Mouse (Mus musculus) CH12.LX (cell line): ENCODE results near the gene Zfp384. TPM values are rescaled to one million over a fixed set of nuclear protein-coding genes. Genes with fewer than 3 reads are reported as not detected.

Source experiments
- DNase-seq: peaks from one replicate; pipeline ENCODE4 v3.0.0-alpha.2; 2013; ENCODE audit errors: extremely low read depth
- H3K27ac ChIP-seq: 2 replicates; pipeline ENCODE4 v1.5.1; 2012; ENCODE audit warnings: low read depth, mild to moderate bottlenecking, control low read depth, moderate library complexity; ENCODE audit not compliant: insufficient read depth
- H3K27me3 ChIP-seq: replicated peaks from 2 replicates; pipeline ENCODE3; 2012; ENCODE audit warnings: inconsistent platforms
- H3K36me3 ChIP-seq, 2 experiments: replicated peaks in 1 of 2; 2 replicates each; pipeline versions ENCODE3 to v1.6.1; 2012; ENCODE audit warnings: inconsistent platforms in 1 of 2, low read length in 1 of 2, mild to moderate bottlenecking in 1 of 2, mixed read lengths in 1 of 2, moderate library complexity in 1 of 2; ENCODE audit not compliant: control insufficient read depth in 1 of 2, insufficient read depth in 1 of 2
- H3K4me1 ChIP-seq, 2 experiments: 2 replicates each; pipeline ENCODE4 v1.6.1; 2012; ENCODE audit warnings: inconsistent platforms in 1 of 2, moderate library complexity in 1 of 2; ENCODE audit not compliant: insufficient read depth in 2 of 2, control insufficient read depth in 1 of 2
- H3K4me2 ChIP-seq: 2 replicates; pipeline ENCODE4 v1.6.1; 2012; ENCODE audit warnings: low read depth, mild to moderate bottlenecking, control low read depth; ENCODE audit not compliant: poor library complexity, insufficient read depth, severe bottlenecking
- H3K4me3 ChIP-seq, 3 experiments: fragments of 150-350 bp in 1 of 3; sonication (generic) in 1 of 3; replicated peaks in 1 of 3; 2 replicates each; pipeline versions ENCODE3 to v1.5.1; 2011 to 2012; ENCODE audit warnings: low read depth in 2 of 3, low read length in 2 of 3, mild to moderate bottlenecking in 2 of 3, moderate library complexity in 2 of 3, control low read depth in 1 of 3, improper control_type of control experiment in 1 of 3, inconsistent platforms in 1 of 3, mixed read lengths in 1 of 3; ENCODE audit not compliant: poor library complexity in 1 of 3
- H3K79me2 ChIP-seq: replicated peaks from 2 replicates; pipeline ENCODE4 v1.6.1; 2012; ENCODE audit warnings: mild to moderate bottlenecking, moderate library complexity; ENCODE audit not compliant: control insufficient read depth, poor library complexity, insufficient read depth, severe bottlenecking; ENCODE audit errors: extremely low read depth
- H3K9ac ChIP-seq: 2 replicates; pipeline ENCODE4 v1.6.1; 2012; ENCODE audit warnings: low read depth, mild to moderate bottlenecking, control low read depth, moderate library complexity; ENCODE audit not compliant: insufficient read depth
- H3K9me3 ChIP-seq: replicated peaks from 2 replicates; pipeline ENCODE3; 2012; ENCODE audit warnings: low read length, inconsistent platforms, mixed read lengths
- BHLHE40 ChIP-seq: IDR thresholded peaks from 2 replicates; pipeline ENCODE4 v1.6.1; 2011; ENCODE audit warnings: mild to moderate bottlenecking, low read depth, low read length, improper control_type of control experiment
- CTCF ChIP-seq, 2 experiments: IDR thresholded peaks in 1 of 2; conservative IDR thresholded peaks in 1 of 2; 2 replicates each; pipeline ENCODE4 v1.5.1; 2011 to 2012; ENCODE audit warnings: low read depth in 2 of 2, low read length in 2 of 2, improper control_type of control experiment in 1 of 2, inconsistent platforms in 1 of 2, mild to moderate bottlenecking in 1 of 2, moderate library complexity in 1 of 2
- EP300 ChIP-seq: IDR thresholded peaks from 2 replicates; pipeline ENCODE4 v1.6.1; 2011; ENCODE audit warnings: low read length, improper control_type of control experiment
- JUN ChIP-seq: IDR thresholded peaks from 2 replicates; pipeline ENCODE4 v1.6.1; 2011; ENCODE audit warnings: low read depth, mild to moderate bottlenecking, low read length, improper control_type of control experiment, moderate library complexity; ENCODE audit not compliant: insufficient read depth
- MAFK ChIP-seq: IDR thresholded peaks from 2 replicates; pipeline ENCODE4 v1.6.1; 2011; ENCODE audit warnings: low read length, improper control_type of control experiment; ENCODE audit not compliant: insufficient replicate concordance
- MAX ChIP-seq: IDR thresholded peaks from 2 replicates; pipeline ENCODE4 v1.6.1; 2011; ENCODE audit warnings: low read length, improper control_type of control experiment
- MAZ ChIP-seq: IDR thresholded peaks from 2 replicates; pipeline ENCODE4 v1.6.1; 2012; ENCODE audit warnings: low read depth, mild to moderate bottlenecking, inconsistent platforms, low read length, improper control_type of control experiment, moderate library complexity
- MEF2A ChIP-seq: IDR thresholded peaks from 2 replicates; pipeline ENCODE4 v1.6.1; 2014; ENCODE audit warnings: low read depth, mild to moderate bottlenecking, inconsistent platforms, low read length, improper control_type of control experiment, borderline replicate concordance
- MXI1 ChIP-seq: IDR thresholded peaks from 2 replicates; pipeline ENCODE4 v1.6.1; 2011; ENCODE audit warnings: mild to moderate bottlenecking, low read depth, low read length, improper control_type of control experiment
- MYC ChIP-seq: IDR thresholded peaks from 2 replicates; pipeline ENCODE4 v1.6.1; 2011; ENCODE audit warnings: low read depth, mild to moderate bottlenecking, improper control_type of control experiment, low read length
- NELFE ChIP-seq: IDR thresholded peaks from 2 replicates; pipeline ENCODE4 v1.6.1; 2011; ENCODE audit warnings: low read depth, low read length, improper control_type of control experiment
- NRF1 ChIP-seq: IDR thresholded peaks from 2 replicates; pipeline ENCODE4 v1.6.1; 2014; ENCODE audit warnings: low read depth, mild to moderate bottlenecking, inconsistent platforms, low read length, improper control_type of control experiment, moderate library complexity
- POLR2A ChIP-seq: IDR thresholded peaks from 2 replicates; pipeline ENCODE4 v1.6.1; 2011; ENCODE audit warnings: low read depth, mild to moderate bottlenecking, improper control_type of control experiment, low read length
- POLR2AphosphoS2 ChIP-seq: IDR thresholded peaks from 2 replicates; pipeline ENCODE4 v1.6.1; 2011; ENCODE audit warnings: low read depth, low read length, improper control_type of control experiment
- RAD21 ChIP-seq: IDR thresholded peaks from 2 replicates; pipeline ENCODE4 v1.6.1; 2011; ENCODE audit warnings: low read depth, mild to moderate bottlenecking, low read length, improper control_type of control experiment, moderate library complexity
- RCOR1 ChIP-seq: conservative IDR thresholded peaks from 2 replicates; pipeline ENCODE4 v1.6.1; 2012; ENCODE audit warnings: low read depth, mild to moderate bottlenecking, inconsistent platforms, low read length, improper control_type of control experiment
- SMC3 ChIP-seq: IDR thresholded peaks from 2 replicates; pipeline ENCODE4 v1.6.1; 2011; ENCODE audit warnings: low read depth, low read length, improper control_type of control experiment
- TBP ChIP-seq: conservative IDR thresholded peaks from 2 replicates; pipeline ENCODE4 v1.6.1; 2011; ENCODE audit warnings: low read depth, low read length, improper control_type of control experiment
- TCF12 ChIP-seq: IDR thresholded peaks from 2 replicates; pipeline ENCODE4 v1.6.1; 2014; ENCODE audit warnings: low read depth, mild to moderate bottlenecking, inconsistent platforms, low read length, improper control_type of control experiment
- USF1 ChIP-seq: IDR thresholded peaks from 2 replicates; pipeline ENCODE4 v1.6.1; 2014; ENCODE audit warnings: low read depth, mild to moderate bottlenecking, inconsistent platforms, low read length, improper control_type of control experiment
- USF2 ChIP-seq: conservative IDR thresholded peaks from 2 replicates; pipeline ENCODE4 v1.6.1; 2011; ENCODE audit warnings: low read depth, low read length, improper control_type of control experiment
- ZNF384 ChIP-seq: IDR thresholded peaks from 2 replicates; pipeline ENCODE4 v1.6.1; 2012; ENCODE audit warnings: low read depth, low read length, improper control_type of control experiment, inconsistent platforms
- dilution Hi-C: fragments of 300-500 bp; cut with MboI; formaldehyde crosslinking; loops from 2 replicates; pipeline ENCODE4 v1.14.3; 2020; ENCODE audit warnings: low sequenced_read_pairs; ENCODE audit not compliant: extremely low pct_unique_long_range_greater_than_20kb, extremely low pct_ligation_motif_present
- in situ Hi-C: fragments of 300-500 bp; cut with MboI; formaldehyde crosslinking; loops from 3 replicates; pipeline ENCODE4 v1.14.3; 2019; ENCODE audit warnings: low sequenced_read_pairs, low pct_ligation_motif_present, low pct_unique_long_range_greater_than_20kb, mixed read lengths
- polyA plus RNA-seq: library from polyadenylated mRNA; unstranded; fragments of >175 nt; gene quantifications from 2 replicates; pipeline ENCODE4 v1.2.1, GENCODE M21; 2012; ENCODE audit warnings: low read depth; ENCODE audit not compliant: insufficient read length
- total RNA-seq, 2 experiments: library from RNA; depleted of rRNA; stranded (reverse); fragments of 300-350 nt in 1 of 2; fragments of >200 nt in 1 of 2; gene quantifications; 2 replicates each; pipeline ENCODE4 v1.2.3; 2012 to 2014

Zfp384 gene
- total and polyA plus RNA-seq, 3 experiments: 14.0 to 34.4 (median 17.0) TPM

DNA sequence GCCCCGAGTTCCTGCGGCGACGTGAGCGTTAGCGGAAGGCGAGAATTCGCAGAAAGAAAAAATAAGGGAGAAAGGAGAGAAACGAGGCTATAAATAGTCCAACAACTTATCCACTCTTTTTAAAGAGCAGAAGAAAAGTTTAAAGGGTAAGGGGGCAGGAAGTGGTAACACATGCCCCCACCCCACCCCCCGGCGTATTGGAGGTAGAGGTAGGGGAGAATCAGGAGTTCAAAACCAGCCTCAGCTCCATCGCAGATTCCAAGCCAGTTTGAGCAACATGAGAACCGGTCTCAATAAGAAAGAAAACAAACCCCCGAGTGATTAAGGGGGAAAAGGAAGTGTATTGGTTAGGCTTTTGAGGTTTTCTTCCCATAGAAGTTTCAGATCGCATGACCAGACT is 43.2 kb upstream of the Zfp384 start:
- in situ Hi-C loops: no loop called here
- Histone ChIP-seq H3K36me3 (peaks cover 15 to 46% of the 10 kb centered on the region in 2 experiments), H3K4me2 (peak overlapping the region; percentile 99), H3K79me2 (peaks cover 26% of the 10 kb centered on the region), H3K9ac (peak overlapping the region; percentile 99), H3K4me1 (peaks cover 2 to 28% of the 10 kb centered on the region in 2 experiments; a peak in 3 of 4 replicates), H3K9me3 (peaks cover 8% of the 10 kb centered on the region), H3K27me3 (no peaks in the 10 kb centered on the region), H3K27ac (peak overlapping the region; percentile 72; the same call in 1 of the 2 replicates), H3K4me3 (peak overlapping the region; percentile 84 to 93 (median 86))
- dilution Hi-C loops: no loop called here
- DNase-seq: peak; percentile 29
- no peak for TF ChIP-seq MAX
- TF ChIP-seq NELFE: no peak
- no peak for TF ChIP-seq MAZ
- TF ChIP-seq POLR2AphosphoS2: no peak
- TF ChIP-seq RCOR1: no peak
- TF ChIP-seq TBP: no peak
- TF ChIP-seq TCF12: no peak
- TF ChIP-seq POLR2A: no peak

DNA sequence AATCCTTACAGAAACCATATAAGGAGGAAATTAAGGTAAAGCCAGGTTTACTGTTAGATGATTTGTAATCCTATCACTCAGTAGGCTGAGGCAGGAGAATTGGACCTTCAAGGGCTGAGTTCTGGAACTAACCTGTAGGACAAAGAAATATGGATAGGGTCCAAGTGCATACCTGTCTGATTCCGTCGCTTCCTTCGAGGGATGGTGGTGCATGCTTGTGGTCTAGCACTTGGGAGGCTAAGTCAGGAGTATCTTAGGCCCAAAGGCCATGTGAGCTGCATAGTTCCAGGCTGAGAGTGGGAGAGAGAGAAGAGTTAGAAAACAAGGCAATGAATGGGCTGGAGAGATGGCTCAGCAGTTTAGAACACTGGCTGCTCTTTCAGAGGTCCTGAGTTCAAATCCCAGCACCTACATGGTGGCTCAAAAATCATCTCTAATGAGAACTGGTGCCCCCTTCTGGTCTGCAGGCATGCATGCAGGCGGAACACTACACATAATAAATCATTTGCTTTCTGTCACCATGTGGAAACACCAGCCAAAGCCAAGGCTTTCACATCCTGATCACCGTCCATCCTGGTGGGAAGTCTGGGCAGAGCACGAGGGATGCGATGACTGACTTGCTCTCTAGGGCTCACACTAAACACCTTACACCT is 42.4 kb upstream of the Zfp384 start:
- Histone ChIP-seq H3K9me3 (peaks cover 8% of the 10 kb centered on the region), H3K27ac (no peak overlapping the region), H3K79me2 (peaks cover 26% of the 10 kb centered on the region), H3K4me1 (peaks cover 2 to 28% of the 10 kb centered on the region in 2 experiments; a peak in 3 of 4 replicates), H3K27me3 (no peaks in the 10 kb centered on the region), H3K36me3 (peaks cover 7 to 38% of the 10 kb centered on the region in 2 experiments), H3K4me2 (peak overlapping the region; percentile 99), H3K4me3 (peak overlapping the region; percentile 84 to 93 (median 86)), H3K9ac (peak overlapping the region; percentile 99)
- DNase-seq: peak; percentile 46
- in situ Hi-C loops (no loop called here), dilution Hi-C loops (no loop called here)
- no peak for TF ChIP-seq JUN
- no peak for TF ChIP-seq NRF1
- 0 out of 2 replicates have a peak, but pooled peaks have one; percentile 18 for TF ChIP-seq SMC3
- TF ChIP-seq NELFE: peak; percentile 24; the same call in 1 of the 2 replicates
- TF ChIP-seq BHLHE40: no peak
- TF ChIP-seq MEF2A: no peak
- TF ChIP-seq CTCF (conservative IDR thresholded peaks at IDR 0.05 in 1 of 2, IDR thresholded peaks at IDR 0.05 in 1 of 2; ENCODE audit: low read depth in 2 of 2, low read length in 2 of 2): peak; percentile 33 to 58; a peak in 3 of 4 replicates
- TF ChIP-seq RAD21: peak; percentile 5
- TF ChIP-seq USF2: no peak
- TF ChIP-seq MAX: 0 out of 2 replicates have a peak, but pooled peaks have one; percentile 34
- 0 out of 2 replicates have a peak, but pooled peaks have one; percentile 30 for TF ChIP-seq MXI1
- TF ChIP-seq USF1: no peak
- no peak for TF ChIP-seq ZNF384
- TF ChIP-seq POLR2A: peak; percentile 21; the same call in 1 of the 2 replicates
- no peak for TF ChIP-seq MAFK
- 0 out of 2 replicates have a peak, but pooled peaks have one; percentile 57 for TF ChIP-seq MYC
- no peak for TF ChIP-seq EP300
